Mouse (Mus musculus) heart, postnatal 0 days (tissue): ENCODE results near the gene Rad51d. TPM values are rescaled to one million over a fixed set of nuclear protein-coding genes. Genes with fewer than 3 reads are reported as not detected.

ENCODE experiments used
- ATAC-seq: fragments of 200-750 bp; cut with Nextera tagmentation; 2 replicates; pipeline ENCODE4 v1.8.0; 2017; ENCODE audit warnings: low read depth, moderate number of reproducible peaks, moderate library complexity; ENCODE audit not compliant: insufficient read depth
- DNase-seq: peaks from one replicate; pipeline ENCODE4 v3.0.0-alpha.2; 2016; ENCODE audit warnings: low spot score
- H3K27ac ChIP-seq: fragments of 300-500 bp; sonication (generic); 2 replicates; pipeline ENCODE4 v1.5.1; 2014; ENCODE audit warnings: low read depth, mild to moderate bottlenecking
- H3K27me3 ChIP-seq: fragments of 300-500 bp; sonication (generic); 2 replicates; pipeline ENCODE4 v1.6.1; 2014; ENCODE audit warnings: low read length, mixed read lengths; ENCODE audit not compliant: control insufficient read depth, insufficient read depth
- H3K36me3 ChIP-seq: fragments of 300-500 bp; sonication (generic); replicated peaks from 2 replicates; pipeline ENCODE4 v1.6.1; 2014; ENCODE audit warnings: low read length, mixed read lengths; ENCODE audit not compliant: control insufficient read depth, insufficient read depth
- H3K4me1 ChIP-seq: fragments of 300-500 bp; sonication (generic); 2 replicates; pipeline ENCODE4 v1.6.1; 2014; ENCODE audit warnings: antibody characterized with exemption; ENCODE audit not compliant: control insufficient read depth, insufficient read depth
- H3K4me2 ChIP-seq: fragments of 300-500 bp; sonication (generic); 2 replicates; pipeline ENCODE4 v1.6.1; 2014; ENCODE audit warnings: low read depth, mild to moderate bottlenecking, low read length, moderate library complexity
- H3K4me3 ChIP-seq: fragments of 300-500 bp; sonication (generic); 2 replicates; pipeline ENCODE4 v1.5.1; 2014; ENCODE audit warnings: low read depth, low read length
- H3K9ac ChIP-seq: fragments of 300-500 bp; sonication (generic); replicated peaks from 2 replicates; pipeline ENCODE4 v1.6.1; 2014; ENCODE audit warnings: low read depth, low read length, mixed read lengths
- H3K9me3 ChIP-seq: fragments of 300-500 bp; sonication (generic); replicated peaks from 2 replicates; pipeline ENCODE4 v1.6.1; 2016; ENCODE audit warnings: low read length; ENCODE audit not compliant: control insufficient read depth
- CTCF ChIP-seq: IDR thresholded peaks from 2 replicates; pipeline ENCODE4 v1.5.1; 2016; ENCODE audit warnings: antibody characterized with exemption, control low read depth, low read depth
- EP300 ChIP-seq: IDR thresholded peaks from 2 replicates; pipeline ENCODE4 v1.6.1; 2016; ENCODE audit warnings: antibody characterized with exemption, low read depth
- WGBS: fragments of 180-500 bp; shearing (Covaris S2); extraction: QIAGEN DNeasy Blood & Tissue Kit; methylation state at CpG from one replicate; pipeline ENCODE4 v1.1.7; 2014; 5-methylcytosine and 5-hydroxymethylcytosine counted together
- polyA plus RNA-seq: library from polyadenylated mRNA; unstranded; fragments of >200 nt; fragmentation: Nextera tagmentation; extraction: Ambion mirVana; gene quantifications from 2 replicates; pipeline ENCODE4 v1.2.1, GENCODE M21; 2015
- total RNA-seq: library from RNA; depleted of rRNA; stranded (reverse); fragments of >200 nt; gene quantifications from 2 replicates; pipeline ENCODE4 v1.2.3, GENCODE M21; 2014; ENCODE audit warnings: low replicate concordance

The Rad51d gene
- total and polyA plus RNA-seq, 2 experiments from 2014 or later, result 9.9 to 10.8 TPM

- H3K36me3 ChIP-seq, result no peaks in the 10 kb centered on the region
- TF ChIP-seq CTCF (no peak), EP300 (no peak)
- ATAC-seq (no peak), DNase-seq (no peak)
- no peak overlapping the region for H3K4me3 ChIP-seq
- H3K4me1 ChIP-seq, result no peaks in the 10 kb centered on the region; the same call in 1 of the 2 replicates
- H3K27me3 ChIP-seq, result no peaks in the 10 kb centered on the region
- H3K27ac ChIP-seq, result no peak overlapping the region
- H3K9me3 ChIP-seq, result no peaks in the 10 kb centered on the region
- H3K9ac ChIP-seq, result no peak overlapping the region
- WGBS, result 69% methylated on average over 5 of the region's 5 CpGs
- H3K4me2 ChIP-seq, result no peak overlapping the region
Observed at GRCm38 (mm10) chr11:82867956-82868355, 22.5 kb downstream of the Rad51d start.

GRCm38 (mm10) chr11:82866850-82867564 is 23.4 kb downstream of the Rad51d start:
- no peak overlapping the region for H3K27ac ChIP-seq
- no peaks in the 10 kb centered on the region for H3K36me3 ChIP-seq
- no peaks in the 10 kb centered on the region for H3K27me3 ChIP-seq
- no peak for DNase-seq
- H3K9me3 ChIP-seq, result no peaks in the 10 kb centered on the region
- H3K9ac ChIP-seq, result no peak overlapping the region
- TF ChIP-seq EP300 (no peak), CTCF (no peak)
- H3K4me1 ChIP-seq, result no peaks in the 10 kb centered on the region; the same call in 1 of the 2 replicates
- no peak overlapping the region for H3K4me3 ChIP-seq
- WGBS, result 33% methylated on average over 7 of the region's 7 CpGs
- no peak overlapping the region for H3K4me2 ChIP-seq
- ATAC-seq, result no peak

- no peak for ATAC-seq
- Histone ChIP-seq H3K9ac (no peak overlapping the region), H3K27ac (no peak overlapping the region), H3K36me3 (no peaks in the 10 kb centered on the region), H3K4me2 (no peak overlapping the region), H3K4me1 (no peaks in the 10 kb centered on the region; the same call in 1 of the 2 replicates), H3K9me3 (no peaks in the 10 kb centered on the region), H3K4me3 (no peak overlapping the region), H3K27me3 (no peaks in the 10 kb centered on the region)
- WGBS, result 83% methylated on average over 10 of the region's 10 CpGs
- no peak for DNase-seq
- no peak for TF ChIP-seq CTCF
- TF ChIP-seq EP300, result no peak
Observed at GRCm38 (mm10) chr11:82865957-82866356, 24.5 kb downstream of the Rad51d start.

- ATAC-seq, result no peak
- TF ChIP-seq EP300 (no peak), CTCF (no peak)
- no peak overlapping the region for H3K27ac ChIP-seq
Observed at GRCm38 (mm10) chr11:82863488-82863931, 26.9 kb downstream of the Rad51d start.

GRCm38 (mm10) chr11:82863059-82863458 is 27.4 kb downstream of the Rad51d start:
- Histone ChIP-seq H3K4me2 (no peak overlapping the region), H3K4me1 (no peaks in the 10 kb centered on the region; the same call in 1 of the 2 replicates), H3K9ac (no peak overlapping the region), H3K9me3 (no peaks in the 10 kb centered on the region), H3K27ac (no peak overlapping the region), H3K36me3 (no peaks in the 10 kb centered on the region), H3K4me3 (no peak overlapping the region), H3K27me3 (no peaks in the 10 kb centered on the region)
- TF ChIP-seq EP300, result no peak
- no peak for TF ChIP-seq CTCF
- WGBS, result 84% methylated on average over 2 of the region's 2 CpGs
- no peak for ATAC-seq
- no peak for DNase-seq

More at GRCm38 (mm10) chr11:82863488-82863931, 26.9 kb downstream of the Rad51d start:
- Histone ChIP-seq H3K9ac (no peak overlapping the region), H3K4me2 (no peak overlapping the region), H3K9me3 (no peaks in the 10 kb centered on the region), H3K27me3 (no peaks in the 10 kb centered on the region), H3K4me3 (no peak overlapping the region), H3K4me1 (no peaks in the 10 kb centered on the region; the same call in 1 of the 2 replicates), H3K36me3 (no peaks in the 10 kb centered on the region)
- DNase-seq, result no peak
- 44% methylated on average over 4 of the region's 4 CpGs for WGBS
